Mouse (Mus musculus): ENCODE data around the gene Ints11. TPM values are rescaled to one million over a fixed set of nuclear protein-coding genes. Genes with fewer than 3 reads are reported as not detected.
A peak's percentile ranks its signal among the peaks of the same experiment; 100 is the strongest.

Gene Ints11
- polyA plus RNA-seq, 1 experiment from 2014 or later: 27.3 TPM

GRCm38 (mm10) chr4:155838187-155839153 is 30.9 kb upstream of the Ints11 start:
- peak overlapping the region; percentile 53; the same call in 1 of the 2 replicates for H3K4me3 ChIP-seq
- no peak overlapping the region for H3K9ac ChIP-seq
- peak overlapping the region; percentile 85; the same call in 1 of the 2 replicates for H3K4me2 ChIP-seq
- peaks cover 51% of the 10 kb centered on the region for H3K4me1 ChIP-seq (replicated peaks)
- 36% methylated on average over 8 of the region's 8 CpGs for WGBS
- H3K27me3 ChIP-seq: peaks cover 5% of the 10 kb centered on the region; the same call in 1 of the 2 replicates
- ATAC-seq (replicated peaks; ENCODE audit: insufficient number of reproducible peaks, insufficient read depth, low FRiP score, low read depth): no peak
- H3K9me3 ChIP-seq (replicated peaks): no peaks in the 10 kb centered on the region
- peak overlapping the region; percentile 85 for H3K27ac ChIP-seq
- peaks cover 2% of the 10 kb centered on the region; the same call in 1 of the 2 replicates for H3K36me3 ChIP-seq

DNA sequence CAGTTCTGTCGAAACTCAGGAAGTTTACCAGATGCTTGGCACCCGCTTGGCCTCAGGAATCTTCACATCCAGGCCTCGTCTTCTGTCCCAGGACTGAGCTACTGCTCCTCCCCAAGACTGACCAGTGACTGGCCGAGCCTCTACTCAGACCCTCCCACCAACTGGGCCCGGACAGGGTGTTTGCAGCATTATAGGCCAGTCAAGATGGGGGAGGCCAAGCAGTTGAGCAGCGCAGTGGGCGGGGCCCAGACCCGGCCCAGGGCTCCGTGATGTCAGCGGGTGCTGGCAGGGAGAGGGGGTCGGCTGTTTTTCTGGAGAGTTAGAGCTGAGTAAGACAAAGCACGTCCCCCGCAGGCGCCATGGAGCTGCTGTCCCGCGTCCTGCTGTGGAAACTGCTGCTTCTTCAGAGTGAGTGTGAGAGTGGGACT is 29.8 kb upstream of the Ints11 start, which contains the start of gene Mxra8:
Mxra8 (plus strand) TSS at position 198 of the 428 bp plus-strand sequence.
- WGBS: 5% methylated on average over 16 of the region's 16 CpGs
- peak within 1 kb of the TSS; percentile 85 for H3K27ac ChIP-seq
- H3K9ac ChIP-seq: peak within 1 kb of the TSS; percentile 62
- peak within 1 kb of the TSS; percentile 53 for H3K4me3 ChIP-seq
- H3K9me3 ChIP-seq (replicated peaks): no peaks in the 10 kb centered on the region
- peak within 1 kb of the TSS; percentile 85 for H3K4me2 ChIP-seq
- H3K36me3 ChIP-seq: peaks cover 2% of the 10 kb centered on the region; the same call in 1 of the 2 replicates
- H3K4me1 ChIP-seq (replicated peaks): peaks cover 42% of the 10 kb centered on the region
- H3K27me3 ChIP-seq: peaks cover 5% of the 10 kb centered on the region; the same call in 1 of the 2 replicates
- peak; percentile 87 for ATAC-seq (replicated peaks; ENCODE audit: insufficient number of reproducible peaks, insufficient read depth, low FRiP score, low read depth)

- Histone ChIP-seq H3K9me3 (replicated peaks) (no peaks in the 10 kb centered on the region), H3K27me3 (peaks cover 5% of the 10 kb centered on the region; the same call in 1 of the 2 replicates), H3K9ac (peak overlapping the region; percentile 62), H3K36me3 (peaks cover 2% of the 10 kb centered on the region; the same call in 1 of the 2 replicates), H3K27ac (peak overlapping the region; percentile 85), H3K4me3 (peak overlapping the region; percentile 53), H3K4me1 (replicated peaks) (peaks cover 42% of the 10 kb centered on the region), H3K4me2 (peak overlapping the region; percentile 85)
- 13% methylated on average over 8 of the region's 8 CpGs for whole genome bisulfite sequencing
- ATAC-seq (replicated peaks; ENCODE audit: insufficient number of reproducible peaks, insufficient read depth, low FRiP score, low read depth): 0 out of 2 replicates have a peak, but pooled peaks have one; percentile 1
These were observed 29.0 kb upstream of the Ints11 start for GRCm38 (mm10) chr4:155840076-155841002.

DNA sequence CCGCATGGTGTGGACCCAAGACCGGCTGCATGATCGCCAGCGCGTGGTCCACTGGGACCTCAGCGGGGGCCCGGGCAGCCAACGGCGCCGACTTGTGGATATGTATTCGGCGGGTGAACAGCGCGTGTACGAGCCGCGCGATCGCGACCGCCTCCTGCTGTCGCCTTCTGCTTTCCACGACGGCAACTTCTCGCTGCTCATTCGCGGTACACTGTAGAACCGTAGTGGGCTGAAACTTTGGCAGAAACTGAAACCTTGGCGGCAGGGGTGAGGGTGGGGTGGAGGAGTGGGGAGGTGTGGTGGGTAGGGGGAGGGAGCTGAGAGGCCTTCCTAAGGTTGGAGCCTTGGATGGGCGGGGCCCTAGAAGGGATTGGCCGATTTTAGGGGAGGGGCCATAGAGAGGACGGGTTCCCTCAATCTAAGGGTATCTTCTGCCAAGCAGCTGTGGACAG is 28.3 kb upstream of the Ints11 start:
- H3K4me1 ChIP-seq (replicated peaks): peaks cover 42% of the 10 kb centered on the region

GRCm38 (mm10) chr4:155841651-155842270 is 27.6 kb upstream of the Ints11 start:
- Histone ChIP-seq H3K9ac (no peak overlapping the region; the same call in 1 of the 2 replicates), H3K27ac (no peak overlapping the region), H3K9me3 (replicated peaks) (no peaks in the 10 kb centered on the region), H3K27me3 (peaks cover 5% of the 10 kb centered on the region; the same call in 1 of the 2 replicates), H3K36me3 (peaks cover 2% of the 10 kb centered on the region; the same call in 1 of the 2 replicates), H3K4me3 (peak overlapping the region; percentile 53), H3K4me1 (replicated peaks) (peaks cover 47% of the 10 kb centered on the region), H3K4me2 (peak overlapping the region; percentile 85)
- WGBS: 51% methylated on average over 38 of the region's 38 CpGs
- ATAC-seq (replicated peaks; ENCODE audit: insufficient number of reproducible peaks, insufficient read depth, low FRiP score, low read depth): no peak

More for the DNA sequence above, 28.3 kb upstream of the Ints11 start:
- Histone ChIP-seq H3K27ac (peak overlapping the region; percentile 10), H3K27me3 (peaks cover 5% of the 10 kb centered on the region; the same call in 1 of the 2 replicates), H3K9me3 (replicated peaks) (no peaks in the 10 kb centered on the region), H3K36me3 (peaks cover 2% of the 10 kb centered on the region; the same call in 1 of the 2 replicates), H3K4me3 (peak overlapping the region; percentile 53), H3K9ac (peak overlapping the region; percentile 62), H3K4me2 (peak overlapping the region; percentile 85)
- ATAC-seq (replicated peaks; ENCODE audit: insufficient number of reproducible peaks, insufficient read depth, low FRiP score, low read depth): peak; percentile 32
- WGBS: under 1% methylated on average over 30 of the region's 32 CpGs

- Histone ChIP-seq H3K9me3 (replicated peaks) (no peaks in the 10 kb centered on the region), H3K4me2 (no peak overlapping the region), H3K36me3 (peaks cover 2% of the 10 kb centered on the region; the same call in 1 of the 2 replicates), H3K27ac (no peak overlapping the region), H3K9ac (no peak overlapping the region), H3K4me1 (replicated peaks) (peaks cover 45% of the 10 kb centered on the region), H3K4me3 (no peak overlapping the region), H3K27me3 (peaks cover 5% of the 10 kb centered on the region; the same call in 1 of the 2 replicates)
- WGBS: 87% methylated on average over 5 of the region's 5 CpGs
- no peak for ATAC-seq (replicated peaks; ENCODE audit: insufficient number of reproducible peaks, insufficient read depth, low FRiP score, low read depth)
These were observed 26.1 kb upstream of the Ints11 start for GRCm38 (mm10) chr4:155843231-155843630.

DNA sequence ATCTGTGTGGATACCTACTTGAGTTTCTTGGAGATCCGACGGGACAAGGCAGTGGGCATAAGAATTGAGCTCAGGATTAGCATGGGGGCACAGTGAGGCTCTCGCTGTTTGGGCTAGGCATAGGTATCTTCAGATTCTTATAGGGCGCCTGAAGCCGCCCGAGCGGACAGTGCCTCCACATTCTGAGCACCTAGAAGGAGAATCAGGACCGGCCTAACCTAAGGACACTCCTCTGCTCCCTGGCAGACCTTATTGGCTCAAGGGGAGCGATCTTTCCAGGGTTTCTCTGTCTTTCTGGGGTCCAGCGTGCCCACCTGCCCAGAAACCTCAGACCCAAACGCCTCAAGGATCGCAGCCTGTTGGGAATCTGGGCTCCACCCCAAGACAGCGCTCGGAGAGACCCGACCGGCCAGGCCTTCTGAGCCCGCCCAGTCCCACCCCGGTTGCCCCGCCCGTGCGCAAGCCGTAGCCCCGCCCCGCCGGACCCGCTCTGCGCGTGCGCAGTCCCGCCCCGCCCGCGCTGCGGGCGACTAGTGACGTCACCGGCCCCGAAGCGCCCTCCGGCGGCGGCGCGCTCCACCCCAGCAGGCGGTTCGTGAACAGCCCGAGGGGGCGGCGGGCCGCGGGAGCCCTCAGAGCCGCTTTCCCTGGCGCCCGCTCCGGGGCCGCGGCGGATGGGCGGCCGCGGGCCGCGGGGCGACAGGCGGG is 22.3 kb upstream of the Ints11 start, which contains the start of gene Dvl1:
Dvl1 (plus strand) TSS at position 532 of the 708 bp plus-strand sequence.
- Histone ChIP-seq H3K27me3 (no peaks in the 10 kb centered on the region), H3K9me3 (replicated peaks) (no peaks in the 10 kb centered on the region), H3K27ac (peak within 1 kb of the TSS; percentile 63), H3K4me1 (replicated peaks) (peaks cover 32% of the 10 kb centered on the region), H3K4me3 (peak within 1 kb of the TSS; percentile 81), H3K36me3 (peaks cover 2% of the 10 kb centered on the region; the same call in 1 of the 2 replicates), H3K9ac (peak within 1 kb of the TSS; percentile 83), H3K4me2 (peak within 1 kb of the TSS; percentile 88)
- peak; percentile 93 for ATAC-seq (replicated peaks; ENCODE audit: insufficient number of reproducible peaks, insufficient read depth, low FRiP score, low read depth)
- 2% methylated on average over 64 of the region's 65 CpGs for WGBS

- peaks cover 32% of the 10 kb centered on the region for H3K4me1 ChIP-seq (replicated peaks)
- peak overlapping the region; percentile 88 for H3K4me2 ChIP-seq
- WGBS: 2% methylated on average over 61 of the region's 69 CpGs
- H3K36me3 ChIP-seq: no peaks in the 10 kb centered on the region; the same call in 1 of the 2 replicates
- peak overlapping the region; percentile 83 for H3K9ac ChIP-seq
- peak overlapping the region; percentile 63 for H3K27ac ChIP-seq
- H3K27me3 ChIP-seq: no peaks in the 10 kb centered on the region
- ATAC-seq (replicated peaks; ENCODE audit: insufficient number of reproducible peaks, insufficient read depth, low FRiP score, low read depth): no peak; the same call in none of the 2 replicates
- peak overlapping the region; percentile 81 for H3K4me3 ChIP-seq
- no peaks in the 10 kb centered on the region for H3K9me3 ChIP-seq (replicated peaks)
These were observed 21.6 kb upstream of the Ints11 start for GRCm38 (mm10) chr4:155847591-155848352.

DNA sequence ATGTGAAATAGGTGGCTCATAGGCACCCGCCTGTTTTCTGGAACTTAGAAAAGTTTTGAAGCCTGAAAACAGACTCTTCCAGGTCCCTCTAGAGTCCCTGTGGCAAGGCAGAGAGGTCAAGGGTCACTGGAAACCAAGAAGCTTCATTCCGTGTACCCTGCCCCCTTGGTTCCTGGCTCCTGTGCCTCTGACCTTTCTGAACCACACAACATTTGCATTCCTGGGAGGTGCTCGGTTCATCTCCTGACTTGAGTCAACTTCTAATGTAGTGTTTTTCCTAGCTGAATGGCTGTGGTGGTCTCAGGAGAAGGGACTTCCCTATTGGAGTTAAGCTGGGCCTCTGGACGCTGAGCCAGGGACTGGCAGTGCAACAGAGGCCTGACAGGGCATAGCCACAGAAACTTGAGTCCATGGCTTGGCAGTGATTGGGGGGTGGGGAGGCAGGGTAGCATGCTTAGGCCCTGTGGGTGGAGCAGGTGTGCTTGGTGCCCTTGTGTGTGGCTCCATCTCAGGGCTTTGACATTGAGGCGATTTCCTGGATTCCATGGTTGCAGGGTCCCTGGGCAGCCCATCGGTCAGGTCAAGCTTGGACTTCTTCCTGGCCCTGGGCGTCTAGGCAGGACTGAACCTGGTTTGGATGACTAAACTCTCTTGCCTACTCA is 20.8 kb upstream of the Ints11 start:
- Histone ChIP-seq H3K36me3 (no peaks in the 10 kb centered on the region), H3K9ac (peak overlapping the region; percentile 83; the same call in 1 of the 2 replicates), H3K4me3 (peak overlapping the region; percentile 81), H3K9me3 (replicated peaks) (no peaks in the 10 kb centered on the region), H3K27me3 (no peaks in the 10 kb centered on the region), H3K4me1 (replicated peaks) (peaks cover 32% of the 10 kb centered on the region), H3K27ac (no peak overlapping the region), H3K4me2 (peak overlapping the region; percentile 88)
- WGBS: 66% methylated on average over 7 of the region's 7 CpGs
- ATAC-seq (replicated peaks; ENCODE audit: insufficient number of reproducible peaks, insufficient read depth, low FRiP score, low read depth): no peak
